Mouse (Mus musculus) liver, adult 2 months (tissue): ENCODE results near the gene Dohh.

Experiments used
- CTCF ChIP-seq: fragments of 200-500 bp; IDR thresholded peaks from 2 replicates; pipeline ENCODE4 v1.5.1; 2011; ENCODE audit warnings: low read depth, low read length, control low read depth
- POLR2A ChIP-seq: fragments of 200-500 bp; IDR thresholded peaks from 2 replicates; pipeline ENCODE4 v1.6.1; 2011; ENCODE audit warnings: low read length, control low read depth; ENCODE audit not compliant: insufficient read depth; ENCODE audit errors: extremely low read depth

- TF ChIP-seq CTCF = no peak
- TF ChIP-seq POLR2A = no peak
Measured at GRCm38 (mm10) chr10:81400371-81401204, 16.4 kb downstream of the Dohh start.
